Mouse (Mus musculus) intestine, postnatal 0 days (tissue): ENCODE measurements at regions not wholly inside any gene's neighbourhood (a gene's known extent, or its start where the extent isn't known, plus 50 kb on each side); places are given as distances from the start of the nearest gene placed in this dataset.

ENCODE experiments used
- ATAC-seq: fragments of 200-750 bp; cut with Nextera tagmentation; 2 replicates; pipeline ENCODE4 v1.8.0; 2017; ENCODE audit warnings: mild to moderate bottlenecking, moderate TSS enrichment, moderate library complexity
- H3K27ac ChIP-seq: fragments of 300-500 bp; sonication (generic); 2 replicates; pipeline ENCODE4 v1.5.1; 2014; ENCODE audit warnings: mild to moderate bottlenecking, low read depth, low read length, moderate library complexity
- H3K27me3 ChIP-seq: fragments of 300-500 bp; sonication (generic); replicated peaks from 2 replicates; pipeline ENCODE4 v1.6.1; 2014; ENCODE audit warnings: low read length, mixed read lengths; ENCODE audit not compliant: control insufficient read depth, insufficient read depth
- H3K36me3 ChIP-seq: fragments of 300-500 bp; sonication (generic); 2 replicates; pipeline ENCODE4 v1.6.1; 2014; ENCODE audit warnings: mild to moderate bottlenecking, moderate library complexity; ENCODE audit not compliant: control insufficient read depth, insufficient read depth
- H3K4me1 ChIP-seq: fragments of 300-500 bp; sonication (generic); replicated peaks from 2 replicates; pipeline ENCODE4 v1.6.1; 2014; ENCODE audit warnings: antibody characterized with exemption, low read length, mixed read lengths; ENCODE audit not compliant: control insufficient read depth, insufficient read depth
- H3K4me2 ChIP-seq: fragments of 300-500 bp; sonication (generic); replicated peaks from 2 replicates; pipeline ENCODE4 v1.6.1; 2014; ENCODE audit warnings: low read depth, mild to moderate bottlenecking, moderate library complexity
- H3K4me3 ChIP-seq: fragments of 300-500 bp; sonication (generic); 2 replicates; pipeline ENCODE4 v1.5.1; 2014; ENCODE audit warnings: low read depth, low read length
- H3K9ac ChIP-seq: fragments of 300-500 bp; sonication (generic); 2 replicates; pipeline ENCODE4 v1.6.1; 2014; ENCODE audit warnings: mild to moderate bottlenecking, low read depth, low read length
- H3K9me3 ChIP-seq: fragments of 300-500 bp; sonication (generic); 2 replicates; pipeline ENCODE4 v1.6.1; 2016; ENCODE audit warnings: mixed run types; ENCODE audit not compliant: control insufficient read depth
- CTCF ChIP-seq: sonication (generic); IDR thresholded peaks from 2 replicates; pipeline ENCODE4 v1.5.1; 2016; ENCODE audit warnings: low read depth, mild to moderate bottlenecking, control low read depth, antibody characterized with exemption, moderate library complexity
- WGBS: fragments of 180-500 bp; shearing (Covaris S2); extraction: QIAGEN DNeasy Blood & Tissue Kit; methylation state at CpG from one replicate; pipeline ENCODE4 v1.1.7; 2014; 5-methylcytosine and 5-hydroxymethylcytosine counted together

GRCm38 (mm10) chr19:53460312-53461024, 68.4 kb upstream of the Dusp5 start:
- no peaks in the 10 kb centered on the region for H3K4me1 ChIP-seq
- peak; percentile 62 for ATAC-seq
- WGBS = 18% methylated on average over 19 of the region's 19 CpGs
- peak overlapping the region; percentile 50; the same call in 1 of the 2 replicates for H3K27ac ChIP-seq
- no peaks in the 10 kb centered on the region for H3K36me3 ChIP-seq
- peak overlapping the region; percentile 16; the same call in 1 of the 2 replicates for H3K4me3 ChIP-seq
- TF ChIP-seq CTCF = no peak
- peak overlapping the region; percentile 26; the same call in 1 of the 2 replicates for H3K9ac ChIP-seq
- no peaks in the 10 kb centered on the region for H3K27me3 ChIP-seq
- no peaks in the 10 kb centered on the region for H3K9me3 ChIP-seq
- peak overlapping the region; percentile 53 for H3K4me2 ChIP-seq

GRCm38 (mm10) chr19:53459407-53459788, 69.0 kb upstream of the Smndc1 start:
- TF ChIP-seq CTCF = no peak
- WGBS = 26% methylated on average over 3 of the region's 3 CpGs
- Histone ChIP-seq H3K27ac (no peak overlapping the region), H3K4me3 (no peak overlapping the region), H3K4me2 (no peak overlapping the region), H3K36me3 (no peaks in the 10 kb centered on the region), H3K27me3 (no peaks in the 10 kb centered on the region), H3K9me3 (no peaks in the 10 kb centered on the region), H3K4me1 (no peaks in the 10 kb centered on the region), H3K9ac (no peak overlapping the region)
- no peak for ATAC-seq

DNA sequence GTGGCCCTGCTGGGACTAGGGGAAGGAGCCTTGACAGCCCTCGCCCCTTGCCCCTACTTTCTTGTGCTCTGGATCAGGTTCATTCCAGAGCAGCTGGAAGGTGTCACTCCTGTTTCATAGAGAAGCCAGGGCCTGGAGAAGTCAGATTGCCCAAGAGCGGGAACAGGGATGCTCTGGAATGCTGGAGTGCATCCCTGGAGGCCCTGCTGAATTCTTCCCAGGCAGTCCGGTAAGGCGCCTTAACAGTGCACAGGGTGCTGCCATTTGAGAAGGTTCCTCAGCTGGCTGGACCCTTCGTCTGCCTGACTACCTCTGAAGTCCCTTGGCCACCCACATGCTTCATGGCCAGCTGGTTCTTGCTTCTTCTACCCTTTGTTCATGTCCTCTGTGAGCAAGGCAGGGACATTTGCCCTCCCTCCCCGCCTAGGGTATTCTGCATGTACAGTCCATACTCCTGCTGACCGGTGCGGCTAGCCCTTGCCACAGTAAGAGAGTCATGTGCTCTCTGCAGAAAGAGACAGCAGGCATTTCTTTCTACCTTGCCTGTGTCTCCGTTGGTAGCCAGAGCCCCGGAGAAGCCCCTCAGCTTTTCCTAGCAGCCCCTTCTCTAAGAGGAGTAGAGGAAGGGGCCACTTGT, 68.5 kb upstream of the Smndc1 start:
- Histone ChIP-seq H3K27ac (no peak overlapping the region), H3K4me1 (no peaks in the 10 kb centered on the region), H3K4me3 (no peak overlapping the region), H3K9me3 (no peaks in the 10 kb centered on the region), H3K4me2 (no peak overlapping the region), H3K9ac (no peak overlapping the region), H3K36me3 (no peaks in the 10 kb centered on the region), H3K27me3 (no peaks in the 10 kb centered on the region)
- ATAC-seq = no peak
- WGBS = 40% methylated on average over 10 of the region's 10 CpGs
- no peak for TF ChIP-seq CTCF

DNA sequence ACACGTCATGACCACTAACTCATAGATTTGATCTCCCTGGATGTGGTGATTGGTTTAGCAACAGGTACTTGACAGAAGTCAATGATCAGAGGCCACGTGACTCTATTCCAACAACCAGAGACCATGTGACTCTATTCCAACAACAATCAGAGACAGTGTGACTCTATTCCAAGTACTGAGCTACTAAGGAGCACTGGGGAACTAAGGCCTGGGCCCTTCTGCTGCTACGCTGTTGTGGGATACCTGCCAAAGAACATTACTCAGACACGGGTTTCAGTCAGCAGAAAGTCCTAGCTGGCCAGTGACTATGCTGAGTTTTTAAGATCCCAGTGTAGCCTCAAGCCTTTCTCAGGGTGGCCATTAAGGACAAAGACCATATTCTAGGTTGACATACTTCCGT, 66.3 kb upstream of the Smndc1 start:
- Histone ChIP-seq H3K4me1 (peaks cover 9% of the 10 kb centered on the region; the same call in 1 of the 2 replicates), H3K27me3 (no peaks in the 10 kb centered on the region), H3K27ac (no peak overlapping the region), H3K36me3 (no peaks in the 10 kb centered on the region), H3K9ac (no peak overlapping the region), H3K9me3 (no peaks in the 10 kb centered on the region), H3K4me2 (no peak overlapping the region), H3K4me3 (no peak overlapping the region)
- no peak for ATAC-seq
- no peak for TF ChIP-seq CTCF
- 65% methylated on average over 5 of the region's 5 CpGs for WGBS

- H3K27me3 ChIP-seq = no peaks in the 10 kb centered on the region
- H3K4me1 ChIP-seq = peaks cover 23% of the 10 kb centered on the region
- H3K27ac ChIP-seq = no peak overlapping the region
- no peak overlapping the region for H3K4me3 ChIP-seq
- 60% methylated on average over 4 of the region's 4 CpGs for WGBS
- no peak overlapping the region for H3K4me2 ChIP-seq
- TF ChIP-seq CTCF = no peak
- no peaks in the 10 kb centered on the region for H3K9me3 ChIP-seq
- H3K9ac ChIP-seq = no peak overlapping the region
- no peak for ATAC-seq
- no peaks in the 10 kb centered on the region for H3K36me3 ChIP-seq
These were observed 64.2 kb upstream of the Smndc1 start for GRCm38 (mm10) chr19:53454571-53454970.

GRCm38 (mm10) chr19:53454059-53454458, 63.7 kb upstream of the Smndc1 start:
- Histone ChIP-seq H3K4me1 (peaks cover 26% of the 10 kb centered on the region), H3K27ac (no peak overlapping the region), H3K36me3 (no peaks in the 10 kb centered on the region), H3K4me2 (no peak overlapping the region), H3K9me3 (no peaks in the 10 kb centered on the region), H3K4me3 (no peak overlapping the region), H3K9ac (no peak overlapping the region), H3K27me3 (no peaks in the 10 kb centered on the region)
- TF ChIP-seq CTCF = no peak
- 85% methylated on average over 3 of the region's 3 CpGs for WGBS
- no peak for ATAC-seq
